Mouse (Mus musculus): ENCODE measurements around the gene Gpr137b. TPM values are rescaled to one million over a fixed set of nuclear protein-coding genes. Genes with fewer than 3 reads are reported as not detected.

Gene Gpr137b
- 1.3 TPM for polyA plus RNA-seq (2017; shearing (Covaris generic))

DNA sequence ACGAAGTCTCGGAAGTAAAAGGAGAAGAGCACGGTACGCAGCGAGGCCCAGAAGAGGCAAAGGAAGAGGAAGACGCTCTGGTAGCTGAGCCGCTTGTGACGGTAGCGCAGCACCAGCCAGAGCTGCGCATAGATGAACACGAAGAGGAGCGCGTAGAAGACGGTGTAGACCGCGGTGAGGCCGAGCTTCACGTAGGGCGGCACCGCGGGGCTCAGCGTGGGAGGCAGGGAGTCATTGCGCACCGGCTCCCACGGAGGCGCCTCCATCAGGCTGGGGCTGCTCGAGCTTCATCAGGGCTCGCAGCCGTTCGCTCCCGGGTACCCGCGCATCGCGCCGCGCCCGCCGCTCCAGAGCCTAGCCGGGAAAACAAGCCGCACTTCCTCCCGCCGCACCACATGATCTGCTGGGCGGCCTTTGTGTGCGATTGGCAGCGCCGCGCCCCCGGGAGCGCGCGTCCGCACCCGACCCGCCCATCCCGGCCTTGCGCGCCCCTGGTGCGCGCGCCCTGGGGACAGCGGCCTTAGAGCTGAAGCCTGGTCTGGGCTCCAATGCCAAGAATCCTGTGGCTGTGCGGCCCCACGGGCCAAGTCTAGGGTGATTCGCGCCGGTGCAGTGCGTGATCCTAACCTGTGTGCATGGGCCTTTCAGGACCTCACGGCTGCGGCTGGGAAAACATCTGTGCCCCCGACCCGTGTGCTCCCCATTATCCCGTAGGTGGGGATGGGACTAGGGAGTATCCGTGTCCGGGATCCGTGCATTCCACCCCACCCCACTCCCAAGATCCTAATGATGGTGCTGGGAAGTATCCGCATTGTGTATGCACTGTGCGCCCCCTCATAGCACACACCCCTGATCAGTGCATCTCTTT is at the start of gene Gpr137b:
TSS of gene Gpr137b (minus strand) at position 787 of the 868 bp plus-strand sequence.

DNA sequence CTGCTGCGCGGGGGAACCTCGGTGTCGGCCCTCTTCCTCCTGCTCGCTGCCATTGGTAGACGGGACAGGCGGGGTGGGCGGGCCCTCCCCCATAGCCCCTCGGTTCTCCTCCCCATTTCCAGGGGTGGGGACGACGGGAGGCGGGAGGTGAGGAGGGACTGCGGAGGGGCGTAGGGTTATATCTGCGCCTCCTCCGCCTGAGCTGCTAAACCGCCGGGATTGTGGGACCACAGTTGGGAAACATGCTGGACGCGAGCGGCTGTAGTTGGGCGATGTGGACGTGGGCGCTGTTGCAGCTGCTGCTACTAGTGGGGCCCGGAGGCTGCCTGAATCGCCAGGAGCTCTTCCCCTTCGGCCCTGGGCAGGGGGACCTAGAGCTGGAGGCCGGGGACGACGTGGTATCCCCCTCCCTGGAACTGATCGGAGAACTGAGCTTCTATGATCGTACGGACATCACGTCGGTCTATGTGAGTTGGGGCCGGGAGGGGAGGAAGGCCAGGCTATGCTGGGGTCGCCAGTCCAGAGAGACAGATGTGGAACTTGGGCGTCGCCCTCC is 43.7 kb upstream of the Gpr137b start, which contains the start of gene Nid1:
TSS of gene Nid1 (plus strand) at position 92 of the 556 bp plus-strand sequence.

Other genes starting within 250 kb of the Gpr137b start
- gene Prl2c5, start 211.3 kb downstream of the Gpr137b start, polyA plus RNA-seq (2017; shearing (Covaris generic)) = not detected
- not detected for gene Nid1, start 43.5 kb upstream of the Gpr137b start, polyA plus RNA-seq (2017; shearing (Covaris generic))
- gene Lyst, start 196.4 kb upstream of the Gpr137b start, polyA plus RNA-seq (2017; shearing (Covaris generic)) = 33.2 TPM